Mouse (Mus musculus) kidney, adult 2 months (tissue): Measurements from ENCODE around the gene Trdmt1.

Experiments
- CTCF ChIP-seq: fragments of 200-500 bp; conservative IDR thresholded peaks from 2 replicates; pipeline ENCODE4 v1.5.1; 2011; ENCODE audit warnings: low read depth, mild to moderate bottlenecking, control low read depth, low read length, moderate library complexity, mixed read lengths; ENCODE audit not compliant: insufficient read depth, insufficient read length
- POLR2A ChIP-seq: fragments of 200-500 bp; IDR thresholded peaks from one replicate; pipeline ENCODE4 v1.6.1; 2011; ENCODE audit warnings: low read depth, low read length, control low read depth

GRCm38 (mm10) chr2:13548749-13549148, 4.3 kb upstream of the Trdmt1 start:
- no peak for TF ChIP-seq POLR2A
- TF ChIP-seq CTCF = no peak
